Mouse (Mus musculus) limb, embryonic 14.5 days (tissue): ENCODE measurements around the gene C1qtnf3. TPM values are rescaled to one million over a fixed set of nuclear protein-coding genes. Genes with fewer than 3 reads are reported as not detected.
"Not testable (repeated sequence)": the region's sequence is repeated elsewhere in the genome, so short reads cannot be mapped to it uniquely, and the experiment has no call there.

Experiments
- ATAC-seq: fragments of 200-750 bp; cut with Nextera tagmentation; 2 replicates; pipeline ENCODE4 v1.8.0; 2017; ENCODE audit warnings: low read depth, moderate number of reproducible peaks, moderate TSS enrichment; ENCODE audit not compliant: low FRiP score
- DNase-seq: peaks from one replicate; pipeline ENCODE4 v3.0.0-alpha.2; 2015; ENCODE audit warnings: low spot score
- H3K27ac ChIP-seq: fragments of 300-500 bp; sonication (generic); replicated peaks from 2 replicates; pipeline ENCODE4 v1.5.1; 2014; ENCODE audit warnings: low read depth, mild to moderate bottlenecking, low read length, moderate library complexity, mixed read lengths
- H3K27me3 ChIP-seq: fragments of 300-500 bp; sonication (generic); 2 replicates; pipeline ENCODE4 v1.6.1; 2014; ENCODE audit warnings: low read length, mixed read lengths; ENCODE audit not compliant: control insufficient read depth, insufficient read depth
- H3K36me3 ChIP-seq: fragments of 300-500 bp; sonication (generic); 2 replicates; pipeline ENCODE4 v1.6.1; 2014; ENCODE audit warnings: mild to moderate bottlenecking, low read length, moderate library complexity, mixed read lengths; ENCODE audit not compliant: control insufficient read depth, insufficient read depth
- H3K4me1 ChIP-seq: fragments of 300-500 bp; sonication (generic); 2 replicates; pipeline ENCODE4 v1.6.1; 2014; ENCODE audit warnings: antibody characterized with exemption, low read length, mixed read lengths; ENCODE audit not compliant: control insufficient read depth, insufficient read depth
- H3K4me2 ChIP-seq: fragments of 300-500 bp; sonication (generic); replicated peaks from 2 replicates; pipeline ENCODE4 v1.6.1; 2014; ENCODE audit warnings: low read depth, mild to moderate bottlenecking, low read length, moderate library complexity; ENCODE audit not compliant: severe bottlenecking
- H3K4me3 ChIP-seq: fragments of 300-500 bp; sonication (generic); replicated peaks from 2 replicates; pipeline ENCODE4 v1.5.1; 2014; ENCODE audit warnings: low read length
- H3K9ac ChIP-seq: fragments of 300-500 bp; sonication (generic); 2 replicates; pipeline ENCODE4 v1.6.1; 2014; ENCODE audit warnings: mild to moderate bottlenecking, low read depth, low read length, moderate library complexity; ENCODE audit not compliant: severe bottlenecking
- H3K9me3 ChIP-seq: fragments of 300-500 bp; sonication (generic); 2 replicates; pipeline ENCODE4 v1.6.1; 2016; ENCODE audit warnings: low read length; ENCODE audit not compliant: control insufficient read depth
- POLR2A ChIP-seq: fragments of 200-500 bp; IDR thresholded peaks from 2 replicates; pipeline ENCODE4 v1.8.0; 2012; ENCODE audit warnings: inconsistent platforms, mild to moderate bottlenecking, moderate library complexity, borderline replicate concordance; ENCODE audit not compliant: insufficient read depth, insufficient read length; ENCODE audit errors: extremely low read depth
- WGBS: fragments of 180-500 bp; shearing (Covaris S2); extraction: QIAGEN DNeasy Blood & Tissue Kit; methylation state at CpG from one replicate; pipeline ENCODE4 v1.1.7; 2014; 5-methylcytosine and 5-hydroxymethylcytosine counted together
- polyA plus RNA-seq, 2 experiments: library from polyadenylated mRNA; depleted of rRNA in 1 of 2; stranded (reverse) in 1 of 2; unstranded in 1 of 2; fragments of >200 nt; fragmentation: Nextera tagmentation in 1 of 2; extraction: Ambion mirVana in 1 of 2; gene quantifications; 2 replicates each; pipeline versions ENCODE4 v1.2.1 to v1.2.3; 2012 to 2014

C1qtnf3 gene
- polyA plus RNA-seq, 2 experiments = 108 to 119 TPM

DNA sequence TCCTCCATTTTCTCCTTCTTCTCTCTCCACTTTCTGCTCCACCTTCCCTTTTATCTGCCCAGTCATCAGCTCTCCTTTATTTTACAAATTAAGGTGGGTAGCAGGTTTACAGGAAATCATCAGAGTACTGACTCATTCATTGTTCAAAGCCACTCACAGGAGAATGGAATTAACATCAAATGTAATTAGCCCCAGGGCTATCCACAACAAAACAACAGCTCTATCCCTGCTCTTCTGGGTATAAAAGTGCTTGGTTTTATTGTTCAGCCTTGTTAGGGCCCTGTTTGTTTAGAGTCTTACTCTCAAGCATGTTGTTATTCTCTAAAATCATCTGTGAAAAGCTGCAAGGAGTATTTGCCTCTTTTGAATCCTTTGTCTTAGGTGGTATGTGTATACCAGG, 25.0 kb downstream of the C1qtnf3 start:
- Histone ChIP-seq H3K36me3 (no peaks in the 10 kb centered on the region), H3K4me3 (no peak overlapping the region), H3K9ac (no peak overlapping the region), H3K9me3 (no peaks in the 10 kb centered on the region), H3K27ac (no peak overlapping the region), H3K27me3 (no peaks in the 10 kb centered on the region), H3K4me1 (peaks cover 6% of the 10 kb centered on the region; the same call in 1 of the 2 replicates), H3K4me2 (no peak overlapping the region)
- DNase-seq = no peak
- ATAC-seq = no peak
- TF ChIP-seq POLR2A = no peak

DNA sequence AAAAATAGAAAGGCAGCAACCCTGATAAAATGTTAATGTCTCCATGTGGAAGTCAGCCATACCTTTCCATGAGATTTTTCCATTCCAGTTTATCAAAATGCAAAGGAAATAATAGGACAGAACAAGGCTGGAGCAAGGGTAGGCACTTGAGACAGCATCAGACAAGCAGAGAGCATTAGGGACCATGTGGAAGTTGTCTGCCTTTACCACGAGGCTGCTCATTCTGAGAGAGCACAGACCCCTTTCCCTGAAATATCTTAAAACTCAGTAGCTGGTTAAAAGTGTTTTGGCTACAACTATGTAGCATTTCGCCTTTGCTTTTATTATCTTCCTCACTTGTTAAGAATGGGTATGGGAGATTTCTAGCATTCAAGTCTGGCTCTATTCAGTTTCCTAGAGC, 28.6 kb downstream of the C1qtnf3 start:
- Histone ChIP-seq H3K9me3 (no peaks in the 10 kb centered on the region), H3K36me3 (0 out of 2 replicates have a peak, but pooled peaks cover 4% of the 10 kb centered on the region), H3K4me3 (peak overlapping the region; percentile 62), H3K4me2 (peak overlapping the region; percentile 62), H3K27me3 (no peaks in the 10 kb centered on the region), H3K27ac (no peak overlapping the region), H3K9ac (peak overlapping the region; percentile 69; the same call in 1 of the 2 replicates), H3K4me1 (peaks cover 9% of the 10 kb centered on the region; the same call in 1 of the 2 replicates)
- TF ChIP-seq POLR2A = no peak
- ATAC-seq (no peak), DNase-seq (no peak)
- WGBS = 63% methylated on average over 2 of the region's 2 CpGs

DNA sequence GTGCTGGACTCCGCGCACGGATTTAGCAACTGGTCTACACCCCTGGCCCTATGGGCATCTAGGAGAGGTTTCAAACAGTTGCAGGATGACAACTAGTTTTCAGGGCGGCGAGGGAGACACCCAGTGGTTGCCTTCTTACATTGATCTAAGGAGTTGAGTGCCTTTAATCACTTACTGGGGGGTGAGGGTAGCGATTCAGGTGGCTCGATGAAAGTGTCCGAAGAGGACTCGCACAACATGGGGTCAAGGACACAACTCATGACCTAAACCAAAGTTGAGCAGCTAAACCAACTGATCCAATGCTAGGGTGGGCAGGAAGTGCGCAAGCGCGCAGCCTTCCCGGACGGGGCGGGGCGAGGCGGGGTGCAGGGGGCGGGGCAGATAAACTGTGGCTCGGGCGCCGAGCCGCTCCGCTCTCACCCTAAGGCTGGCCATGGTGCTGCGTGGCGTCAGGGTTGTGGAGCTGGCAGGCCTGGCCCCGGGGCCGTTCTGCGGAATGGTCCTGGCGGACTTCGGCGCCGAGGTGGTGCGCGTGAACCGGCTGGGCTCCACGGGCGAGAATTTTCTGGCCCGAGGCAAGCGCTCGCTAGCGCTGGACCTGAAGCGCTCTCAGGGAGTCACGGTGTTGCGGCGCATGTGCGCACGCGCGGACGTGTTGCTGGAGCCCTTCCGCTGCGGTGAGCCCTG, 29.4 kb downstream of the C1qtnf3 start, which contains the start of gene Amacr:
Gene Amacr, plus strand, starts transcription at position 380 of the 687 bp plus-strand sequence.
- peaks cover 9% of the 10 kb centered on the region; the same call in 1 of the 2 replicates for H3K4me1 ChIP-seq
- 0 out of 2 replicates have a peak, but pooled peaks cover 4% of the 10 kb centered on the region for H3K36me3 ChIP-seq
- H3K27ac ChIP-seq = peak within 1 kb of the TSS; percentile 89
- peak; percentile 91 for DNase-seq
- peak; percentile 97 for TF ChIP-seq POLR2A
- peak; percentile 99 for ATAC-seq
- peak within 1 kb of the TSS; percentile 62 for H3K4me2 ChIP-seq
- H3K27me3 ChIP-seq = no peaks in the 10 kb centered on the region
- WGBS = under 1% methylated on average over 43 of the region's 52 CpGs
- peak within 1 kb of the TSS; percentile 62 for H3K4me3 ChIP-seq
- H3K9me3 ChIP-seq = no peaks in the 10 kb centered on the region
- H3K9ac ChIP-seq = peak within 1 kb of the TSS; percentile 69

DNA sequence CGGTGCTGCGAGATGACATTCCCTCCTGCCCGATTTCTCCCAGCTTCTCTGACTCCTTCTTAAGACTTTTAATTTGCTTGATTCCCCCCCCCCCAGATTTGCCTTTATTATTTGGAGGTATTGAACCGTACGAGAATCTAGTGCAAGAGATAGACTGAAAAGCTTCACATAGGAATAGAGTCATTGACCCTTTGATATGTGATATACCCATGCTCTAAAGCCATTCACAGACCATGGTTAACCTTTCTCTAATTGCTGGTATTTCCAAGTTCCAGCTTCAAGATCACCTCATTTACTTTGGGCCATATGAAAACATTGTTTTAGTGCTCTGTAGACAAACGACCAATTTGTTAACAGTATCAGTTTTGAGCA, 29.9 kb downstream of the C1qtnf3 start:
- Histone ChIP-seq H3K4me2 (peak overlapping the region; percentile 62), H3K27ac (peak overlapping the region; percentile 89), H3K9ac (peak overlapping the region; percentile 69), H3K9me3 (no peaks in the 10 kb centered on the region), H3K4me3 (peak overlapping the region; percentile 62), H3K27me3 (no peaks in the 10 kb centered on the region), H3K4me1 (peaks cover 9% of the 10 kb centered on the region; the same call in 1 of the 2 replicates), H3K36me3 (0 out of 2 replicates have a peak, but pooled peaks cover 8% of the 10 kb centered on the region)
- DNase-seq (no peak), ATAC-seq (0 out of 2 replicates have a peak, but pooled peaks have one; percentile 4)
- 6% methylated on average over 6 of the region's 6 CpGs for WGBS
- no peak for TF ChIP-seq POLR2A

- Histone ChIP-seq H3K4me2 (no peak overlapping the region), H3K9ac (no peak overlapping the region), H3K9me3 (no peaks in the 10 kb centered on the region), H3K4me3 (no peak overlapping the region), H3K27ac (no peak overlapping the region), H3K4me1 (peaks cover 8% of the 10 kb centered on the region; the same call in 1 of the 2 replicates), H3K27me3 (no peaks in the 10 kb centered on the region), H3K36me3 (peaks cover 22% of the 10 kb centered on the region; the same call in 1 of the 2 replicates)
- ATAC-seq (no peak), DNase-seq (no peak)
- TF ChIP-seq POLR2A = no peak
- WGBS = 81% methylated on average over 6 of the region's 6 CpGs
Observed at GRCm38 (mm10) chr15:10985756-10986155, 33.6 kb downstream of the C1qtnf3 start.

- H3K36me3 ChIP-seq = peaks cover 23% of the 10 kb centered on the region; the same call in 1 of the 2 replicates
- H3K4me1 ChIP-seq, DNase-seq, ATAC-seq, H3K4me3 ChIP-seq, H3K4me2 ChIP-seq, H3K9ac ChIP-seq, H3K9me3 ChIP-seq, H3K27ac ChIP-seq, H3K27me3 ChIP-seq: not testable (repeated sequence)
- 80% methylated on average over 2 of the region's 2 CpGs for WGBS
Observed at GRCm38 (mm10) chr15:10986477-10986876, 34.3 kb downstream of the C1qtnf3 start.
